Mouse (Mus musculus) heart, postnatal 0 days (tissue): ENCODE measurements around the gene Aco1.

Experiments used
- CTCF ChIP-seq: IDR thresholded peaks from 2 replicates; pipeline ENCODE4 v1.5.1; 2016; ENCODE audit warnings: antibody characterized with exemption, control low read depth, low read depth
- EP300 ChIP-seq: IDR thresholded peaks from 2 replicates; pipeline ENCODE4 v1.6.1; 2016; ENCODE audit warnings: antibody characterized with exemption, low read depth

DNA sequence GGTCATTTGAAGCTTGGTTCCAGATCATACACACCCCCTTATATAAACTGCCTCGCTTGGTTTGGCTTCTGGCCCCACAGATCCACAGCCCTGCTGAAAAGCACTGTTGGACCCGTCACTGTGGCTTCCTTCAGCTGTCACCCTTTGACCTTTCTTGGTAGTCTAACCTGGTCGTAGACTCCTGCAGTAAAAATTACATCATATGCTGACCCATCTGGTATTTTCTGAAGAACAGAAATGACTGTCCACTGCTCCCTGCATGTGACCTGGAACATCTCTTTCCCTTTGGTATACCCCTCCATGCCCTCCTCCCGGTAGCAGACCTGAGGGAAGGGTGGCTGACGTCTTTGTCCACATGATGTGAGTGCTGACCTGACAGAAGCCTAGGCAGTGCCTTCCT, 41.6 kb downstream of the Aco1 start:
- no peak for TF ChIP-seq CTCF
- TF ChIP-seq EP300 = no peak
